Mouse (Mus musculus) MEL (cell line): ENCODE data around the gene Gfm1. TPM values are rescaled to one million over a fixed set of nuclear protein-coding genes. Genes with fewer than 3 reads are reported as not detected.

Source experiments
- DNase-seq: peaks from one replicate; pipeline ENCODE4 v3.0.0; 2011; ENCODE audit warnings: low read depth, low spot score
- H3K27ac ChIP-seq: 2 replicates; pipeline ENCODE4 v1.5.1; 2012; ENCODE audit warnings: low read depth, mild to moderate bottlenecking, control low read depth, low read length, moderate library complexity; ENCODE audit not compliant: control insufficient read depth
- H3K27me3 ChIP-seq, 2 experiments: fragments of 150-350 bp in 1 of 2; sonication (generic) in 1 of 2; 2 replicates each; pipeline ENCODE4 v1.6.1; 2012; ENCODE audit warnings: low read length in 2 of 2, mild to moderate bottlenecking in 2 of 2, improper control_type of control experiment in 1 of 2, moderate library complexity in 1 of 2; ENCODE audit not compliant: insufficient read depth in 2 of 2, control insufficient read depth in 1 of 2
- H3K36me3 ChIP-seq, 2 experiments: 2 replicates each; pipeline ENCODE4 v1.6.1; 2012 to 2014; ENCODE audit warnings: low read length in 2 of 2, improper control_type of control experiment in 1 of 2, inconsistent platforms in 1 of 2, mild to moderate bottlenecking in 1 of 2; ENCODE audit not compliant: insufficient read depth in 2 of 2, control insufficient read depth in 1 of 2
- H3K4me1 ChIP-seq, 2 experiments: fragments of 150-350 bp in 1 of 2; sonication (generic) in 1 of 2; 2 replicates each; pipeline ENCODE4 v1.6.1; 2012; ENCODE audit warnings: low read length in 2 of 2, improper control_type of control experiment in 1 of 2, mild to moderate bottlenecking in 1 of 2; ENCODE audit not compliant: insufficient read depth in 2 of 2, control insufficient read depth in 1 of 2
- H3K4me3 ChIP-seq, 2 experiments: fragments of 150-350 bp in 1 of 2; sonication (generic) in 1 of 2; 2 replicates each; pipeline ENCODE4 v1.5.1; 2012; ENCODE audit warnings: low read depth in 2 of 2, low read length in 2 of 2, mild to moderate bottlenecking in 2 of 2, moderate library complexity in 2 of 2, control low read depth in 1 of 2, improper control_type of control experiment in 1 of 2; ENCODE audit not compliant: control insufficient read depth in 1 of 2, insufficient read depth in 1 of 2
- H3K79me2 ChIP-seq: 2 replicates; pipeline ENCODE4 v1.6.1; 2012; ENCODE audit warnings: mild to moderate bottlenecking, low read length, moderate library complexity; ENCODE audit not compliant: control insufficient read depth, poor library complexity, insufficient read depth
- H3K9ac ChIP-seq: 2 replicates; pipeline ENCODE4 v1.6.1; 2012; ENCODE audit warnings: low read depth, mild to moderate bottlenecking, control low read depth, low read length, moderate library complexity; ENCODE audit not compliant: control insufficient read depth, poor library complexity, severe bottlenecking
- H3K9me3 ChIP-seq: fragments of 150-350 bp; sonication (generic); replicated peaks from 2 replicates; pipeline ENCODE4 v1.6.1; 2012; ENCODE audit warnings: mild to moderate bottlenecking, low read length, improper control_type of control experiment, moderate library complexity; ENCODE audit not compliant: insufficient read depth
- BHLHE40 ChIP-seq: IDR thresholded peaks from 2 replicates; pipeline ENCODE4 v1.6.1; 2012; ENCODE audit warnings: low read depth, mild to moderate bottlenecking, inconsistent platforms, low read length, improper control_type of control experiment, borderline replicate concordance
- CHD1 ChIP-seq: IDR thresholded peaks from 2 replicates; pipeline ENCODE4 v1.6.1; 2012; ENCODE audit warnings: low read depth, mild to moderate bottlenecking, inconsistent platforms, low read length, improper control_type of control experiment
- E2F4 ChIP-seq: IDR thresholded peaks from 2 replicates; pipeline ENCODE4 v1.6.1; 2011; ENCODE audit warnings: low read depth, low read length, improper control_type of control experiment, borderline replicate concordance
- EP300 ChIP-seq, 2 experiments: IDR thresholded peaks; 2 replicates each; pipeline ENCODE4 v1.6.1; 2011; ENCODE audit warnings: improper control_type of control experiment in 2 of 2, low read length in 2 of 2, low read depth in 1 of 2, mild to moderate bottlenecking in 1 of 2
- GABPA ChIP-seq: IDR thresholded peaks from 2 replicates; pipeline ENCODE4 v1.6.1; 2012; ENCODE audit warnings: low read depth, mild to moderate bottlenecking, inconsistent platforms, low read length, improper control_type of control experiment, moderate library complexity
- GATA1 ChIP-seq: IDR thresholded peaks from 2 replicates; pipeline ENCODE4 v1.6.1; 2011; ENCODE audit warnings: low read depth, low read length, improper control_type of control experiment
- HCFC1 ChIP-seq: IDR thresholded peaks from 2 replicates; pipeline ENCODE4 v1.6.1; 2012; ENCODE audit warnings: low read depth, mild to moderate bottlenecking, inconsistent platforms, low read length, improper control_type of control experiment, moderate library complexity
- JUND ChIP-seq: IDR thresholded peaks from 2 replicates; pipeline ENCODE4 v1.6.1; 2011; ENCODE audit warnings: low read depth, mild to moderate bottlenecking, improper control_type of control experiment, low read length
- MAFK ChIP-seq: IDR thresholded peaks from 2 replicates; pipeline ENCODE4 v1.6.1; 2011; ENCODE audit warnings: low read depth, mild to moderate bottlenecking, low read length, improper control_type of control experiment, borderline replicate concordance
- MXI1 ChIP-seq: IDR thresholded peaks from 2 replicates; pipeline ENCODE4 v1.6.1; 2011; ENCODE audit warnings: mild to moderate bottlenecking, low read depth, low read length, improper control_type of control experiment
- MYC ChIP-seq: IDR thresholded peaks from 2 replicates; pipeline ENCODE4 v1.6.1; 2011; ENCODE audit warnings: low read depth, mild to moderate bottlenecking, low read length, improper control_type of control experiment, moderate library complexity
- POLR2AphosphoS5 ChIP-seq: IDR thresholded peaks from 2 replicates; pipeline ENCODE4 v1.6.1; 2012; ENCODE audit warnings: low read depth, borderline replicate concordance, mild to moderate bottlenecking, inconsistent platforms, low read length, moderate library complexity, mixed read lengths
- SIN3A ChIP-seq: IDR thresholded peaks from 2 replicates; pipeline ENCODE4 v1.6.1; 2012; ENCODE audit warnings: low read length, improper control_type of control experiment, inconsistent platforms
- TBP ChIP-seq: IDR thresholded peaks from 2 replicates; pipeline ENCODE4 v1.8.0; 2011; ENCODE audit warnings: low read depth, low read length, improper control_type of control experiment
- USF2 ChIP-seq, 2 experiments: IDR thresholded peaks; 2 replicates each; pipeline ENCODE4 v1.6.1; 2011 to 2012; ENCODE audit warnings: improper control_type of control experiment in 2 of 2, low read length in 2 of 2, borderline replicate concordance in 1 of 2, inconsistent platforms in 1 of 2, low read depth in 1 of 2, mild to moderate bottlenecking in 1 of 2; ENCODE audit not compliant: insufficient read depth in 1 of 2
- ZC3H11A ChIP-seq: IDR thresholded peaks from 2 replicates; pipeline ENCODE4 v1.6.1; 2012; ENCODE audit warnings: low read depth, mild to moderate bottlenecking, inconsistent platforms, low read length, improper control_type of control experiment
- ZKSCAN1 ChIP-seq: IDR thresholded peaks from 2 replicates; pipeline ENCODE4 v1.6.1; 2012; ENCODE audit warnings: low read depth, mild to moderate bottlenecking, inconsistent platforms, low read length, improper control_type of control experiment, moderate library complexity
- ZMIZ1 ChIP-seq: IDR thresholded peaks from 2 replicates; pipeline ENCODE4 v1.6.1; 2012; ENCODE audit warnings: low read depth, mild to moderate bottlenecking, inconsistent platforms, low read length, improper control_type of control experiment, moderate library complexity
- polyA plus RNA-seq, 2 experiments: library from polyadenylated mRNA; stranded (reverse) in 1 of 2; unstranded in 1 of 2; fragments of >175 nt in 1 of 2; fragments of >200 nt in 1 of 2; gene quantifications; 2 replicates each; pipeline versions ENCODE4 v1.2.1 to v1.2.4; 2012; ENCODE audit warnings: low replicate concordance in 2 of 2, low read depth in 1 of 2; ENCODE audit not compliant: insufficient read length in 2 of 2, insufficient read depth in 1 of 2, missing spikeins in 1 of 2
- total RNA-seq: library from RNA; depleted of rRNA; stranded (reverse); fragments of 300-350 nt; gene quantifications from 2 replicates; pipeline ENCODE4 v1.2.3, GENCODE M21; 2012

Gfm1 gene
- total and polyA plus RNA-seq, 3 experiments: 95.0 to 146 TPM; not detected in 1

DNA sequence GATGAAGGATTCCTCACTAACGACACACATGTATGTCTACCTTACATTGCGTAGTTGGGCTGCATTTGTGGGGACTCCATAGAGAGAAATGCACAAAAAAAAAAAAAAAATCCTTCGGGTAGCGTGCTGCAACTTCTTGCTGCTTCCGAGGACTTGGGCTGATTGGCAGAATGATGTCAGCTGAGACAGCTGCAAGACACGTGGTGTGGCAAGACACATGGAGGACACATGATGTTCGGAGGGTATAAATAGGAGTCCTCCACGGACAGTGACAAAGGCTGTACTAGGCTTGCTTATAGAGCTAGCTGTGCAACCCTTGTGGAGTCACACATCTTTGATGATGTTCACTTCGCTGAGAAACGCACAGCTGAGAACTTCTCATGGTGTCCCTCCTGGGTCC, 52.5 kb downstream of the Gfm1 start:
- no peak for TF ChIP-seq EP300 (IDR thresholded peaks at IDR 0.05; ENCODE audit: low read depth in 1 of 2, low read length in 2 of 2)
- TF ChIP-seq, all 39 proteins: peak for 0
- Histone ChIP-seq H3K27ac (no peak overlapping the region), H3K4me3 (no peak overlapping the region), H3K36me3 (no peaks in the 10 kb centered on the region), H3K27me3 (no peaks in the 10 kb centered on the region), H3K79me2 (no peaks in the 10 kb centered on the region), H3K4me1 (no peaks in the 10 kb centered on the region), H3K9me3 (no peaks in the 10 kb centered on the region), H3K9ac (no peak overlapping the region)
- no peak for DNase-seq

DNA sequence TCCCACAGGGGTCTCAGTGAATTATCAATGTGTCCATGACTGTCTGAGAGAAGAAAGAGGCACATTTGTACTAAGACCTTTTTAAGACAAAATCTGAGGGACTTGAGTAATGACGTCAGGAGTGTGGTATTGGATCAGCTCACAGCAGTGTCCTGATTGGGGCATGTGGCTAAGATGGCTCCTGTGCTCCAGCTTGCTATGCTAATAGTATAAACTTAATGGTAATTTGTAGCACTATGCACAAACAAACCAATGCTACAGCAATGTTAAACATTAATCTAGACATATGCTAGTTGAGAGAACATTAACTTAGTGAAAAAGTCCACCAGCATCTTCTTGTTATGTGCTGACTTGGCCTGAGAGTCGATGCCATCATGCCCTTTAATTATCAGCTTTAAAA, 55.3 kb downstream of the Gfm1 start:
- no peak for DNase-seq
- Histone ChIP-seq H3K36me3 (no peaks in the 10 kb centered on the region), H3K9me3 (no peaks in the 10 kb centered on the region), H3K27me3 (no peaks in the 10 kb centered on the region), H3K9ac (no peak overlapping the region), H3K27ac (no peak overlapping the region), H3K4me1 (no peaks in the 10 kb centered on the region), H3K4me3 (no peak overlapping the region), H3K79me2 (no peaks in the 10 kb centered on the region)
- TF ChIP-seq E2F4 (no peak), USF2 (IDR thresholded peaks at IDR 0.05; ENCODE audit: borderline replicate concordance in 1 of 2, insufficient read depth in 1 of 2, low read depth in 1 of 2, low read length in 2 of 2) (no peak), MAFK (no peak), SIN3A (no peak), GATA1 (no peak), JUND (no peak), BHLHE40 (no peak), ZKSCAN1 (no peak), HCFC1 (no peak), POLR2AphosphoS5 (no peak), MXI1 (no peak)

DNA sequence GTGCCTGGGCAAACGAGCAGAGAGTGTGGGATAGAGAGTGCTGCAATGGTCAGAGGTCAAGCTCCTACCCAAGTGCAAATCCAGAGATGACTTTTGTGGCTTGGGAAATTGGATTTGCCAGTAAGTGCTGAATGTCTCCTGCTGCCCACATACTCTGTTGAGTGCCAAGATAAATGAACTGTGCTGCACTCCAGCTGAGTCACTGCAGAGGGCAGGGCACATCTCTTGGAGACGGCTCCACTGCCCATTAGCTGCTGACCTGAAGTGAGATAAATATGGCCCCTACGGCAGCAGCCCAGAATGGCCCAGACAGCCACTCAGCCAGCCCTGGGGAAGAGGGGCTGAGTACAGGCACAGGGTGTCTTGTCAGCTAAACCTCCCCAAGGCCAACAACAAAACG, 60.3 kb downstream of the Gfm1 start:
- H3K4me3 ChIP-seq: no peak overlapping the region
- H3K4me1 ChIP-seq: no peaks in the 10 kb centered on the region
- H3K27me3 ChIP-seq: no peaks in the 10 kb centered on the region
- no peak for DNase-seq
- no peak overlapping the region for H3K27ac ChIP-seq
- no peak overlapping the region for H3K9ac ChIP-seq
- no peaks in the 10 kb centered on the region for H3K79me2 ChIP-seq
- H3K9me3 ChIP-seq: no peaks in the 10 kb centered on the region
- H3K36me3 ChIP-seq: no peaks in the 10 kb centered on the region
- no peak for TF ChIP-seq TBP
- TF ChIP-seq ZC3H11A: no peak
- TF ChIP-seq CHD1: no peak
- no peak for TF ChIP-seq GABPA
- no peak for TF ChIP-seq MYC
- no peak for TF ChIP-seq ZMIZ1
